Comparison of ENCODE assay signal across 9 mouse cellular contexts in the genomic region with DNA sequence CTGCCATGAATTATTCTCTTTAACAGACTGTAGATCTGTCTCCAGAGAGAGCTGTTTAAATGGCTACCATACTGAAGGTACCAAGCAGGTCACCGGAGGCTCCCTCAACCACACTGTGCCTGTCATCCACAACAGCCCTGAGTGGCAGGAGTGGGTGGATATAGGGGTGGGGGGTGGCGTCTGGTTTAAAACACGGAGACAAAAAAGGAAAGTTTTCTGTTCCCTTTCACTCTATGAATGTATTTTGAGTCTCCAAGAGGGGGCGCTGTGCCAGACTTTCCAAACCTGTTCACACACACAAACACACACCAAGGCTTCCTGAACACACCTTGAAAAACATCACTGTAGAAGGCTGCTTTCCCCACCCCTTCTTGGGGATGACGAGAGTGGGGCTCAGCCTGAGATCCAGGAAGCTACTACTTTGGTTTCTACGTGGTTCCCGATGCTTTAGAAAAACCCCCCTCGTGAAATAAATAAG. TPM values are rescaled to one million over a fixed set of nuclear protein-coding genes. Genes with fewer than 3 reads are reported as not detected.
DNase-seq lines count a peak whose midpoint lies in the region; ATAC-seq and TF ChIP-seq lines count a peak whose summit lies in the region.
"Had no signal": no experiment of that assay in that cellular context is flagged by ENCODE, and none has a peak within 500 bp of the region (broad histone marks: within the 10 kb centered on the region; RNA-seq: fewer than 3 reads in every experiment).

No protein-coding gene starts in this region.

- H3K27me3 ChIP-seq in liver, embryonic 14.5 days (ENCODE audit: control insufficient read depth, insufficient read depth, low read length), result no peaks in the 10 kb centered on the region
- H3K27me3 ChIP-seq in liver, embryonic 11.5 days (replicated peaks; ENCODE audit: control insufficient read depth, insufficient read depth, low read length), result no peaks in the 10 kb centered on the region
- H3K27me3 ChIP-seq in embryonic facial prominence, embryonic 11.5 days (ENCODE audit: control insufficient read depth, insufficient read depth, low read length), result no peaks in the 10 kb centered on the region
- no peaks in the 10 kb centered on the region for H3K27me3 ChIP-seq in intestine, embryonic 15.5 days (replicated peaks)
- H3K27me3 ChIP-seq: liver, embryonic 13.5 days had no signal

- no peaks in the 10 kb centered on the region for H3K4me1 ChIP-seq in liver, embryonic 14.5 days (replicated peaks; ENCODE audit: control insufficient read depth in 2 of 2, insufficient read depth in 2 of 2, low read length in 1 of 2)
- no peaks in the 10 kb centered on the region for H3K4me1 ChIP-seq in liver, embryonic 11.5 days (replicated peaks; ENCODE audit: control insufficient read depth, insufficient read depth, low read length)
- no peaks in the 10 kb centered on the region; the same call in 1 of the 2 replicates for H3K4me1 ChIP-seq in embryonic facial prominence, embryonic 11.5 days (ENCODE audit: control insufficient read depth, insufficient read depth, low read length)
- 0 out of 2 replicates have a peak, but pooled peaks cover 8% of the 10 kb centered on the region for H3K4me1 ChIP-seq in intestine, embryonic 15.5 days (replicated peaks)

- no peak overlapping the region for H3K27ac ChIP-seq in liver, embryonic 14.5 days
- H3K27ac ChIP-seq in liver, embryonic 11.5 days (ENCODE audit: low read depth, low read length), result no peak overlapping the region
- no peak overlapping the region for H3K27ac ChIP-seq in embryonic facial prominence, embryonic 11.5 days (replicated peaks; ENCODE audit: low read depth, low read length)
- peak overlapping the region; percentile 62; the same call in 1 of the 2 replicates for H3K27ac ChIP-seq in intestine, embryonic 15.5 days
- H3K27ac ChIP-seq: liver, embryonic 13.5 days had no signal

- 0 out of 2 replicates have a peak, but pooled peaks have one; percentile 9 for ATAC-seq in cerebellum, adult (ENCODE audit: insufficient number of reproducible peaks, low FRiP score, low TSS enrichment)
- ATAC-seq in liver, embryonic 14.5 days (ENCODE audit: insufficient read depth), result no peak
- no peak for ATAC-seq in liver, embryonic 11.5 days (replicated peaks; ENCODE audit: low FRiP score)
- ATAC-seq in embryonic facial prominence, embryonic 11.5 days (replicated peaks; ENCODE audit: insufficient number of reproducible peaks, low FRiP score, low TSS enrichment, low read depth), result peak; percentile 45; the same call in 1 of the 2 replicates
- ATAC-seq in intestine, embryonic 15.5 days, result peak; percentile 26; the same call in 1 of the 2 replicates

- no peaks in the 10 kb centered on the region; the same call in 1 of the 2 replicates for H3K36me3 ChIP-seq in liver, embryonic 14.5 days (replicated peaks; ENCODE audit: control insufficient read depth, insufficient read depth, low read depth)
- no peaks in the 10 kb centered on the region for H3K36me3 ChIP-seq in liver, embryonic 11.5 days (ENCODE audit: control insufficient read depth, insufficient read depth, low read length)
- H3K36me3 ChIP-seq in embryonic facial prominence, embryonic 11.5 days (replicated peaks; ENCODE audit: control insufficient read depth, insufficient read depth, low read depth, low read length), result no peaks in the 10 kb centered on the region
- H3K36me3 ChIP-seq in intestine, embryonic 15.5 days, result no peaks in the 10 kb centered on the region

- H3K4me3 ChIP-seq in liver, embryonic 14.5 days (ENCODE audit: insufficient read depth in 1 of 2, low read depth in 2 of 2, low read length in 2 of 2), result no peak overlapping the region
- no peak overlapping the region for H3K4me3 ChIP-seq in liver, embryonic 11.5 days (ENCODE audit: low read depth, low read length)
- H3K4me3 ChIP-seq in embryonic facial prominence, embryonic 11.5 days (ENCODE audit: low read depth, low read length), result no peak overlapping the region
- no peak overlapping the region for H3K4me3 ChIP-seq in intestine, embryonic 15.5 days (replicated peaks)
- H3K4me3 ChIP-seq: liver, embryonic 13.5 days had no signal

- no peaks in the 10 kb centered on the region for H3K9me3 ChIP-seq in liver, embryonic 14.5 days (ENCODE audit: control insufficient read depth, low read length)
- no peaks in the 10 kb centered on the region for H3K9me3 ChIP-seq in liver, embryonic 11.5 days (ENCODE audit: control insufficient read depth, low read length)
- H3K9me3 ChIP-seq in embryonic facial prominence, embryonic 11.5 days (replicated peaks; ENCODE audit: control insufficient read depth, low read length), result no peaks in the 10 kb centered on the region
- H3K9me3 ChIP-seq in intestine, embryonic 15.5 days, result no peaks in the 10 kb centered on the region
- H3K9me3 ChIP-seq: liver, embryonic 13.5 days had no signal

- H3K4me2 ChIP-seq in liver, embryonic 14.5 days (ENCODE audit: low read depth), result no peak overlapping the region
- no peak overlapping the region for H3K4me2 ChIP-seq in liver, embryonic 11.5 days
- H3K4me2 ChIP-seq in embryonic facial prominence, embryonic 11.5 days (ENCODE audit: low read depth, low read length), result no peak overlapping the region
- H3K4me2 ChIP-seq in intestine, embryonic 15.5 days (replicated peaks), result no peak overlapping the region
- H3K4me2 ChIP-seq: liver, embryonic 13.5 days had no signal

- TF ChIP-seq EP300 in liver, embryonic 14.5 days (IDR thresholded peaks at IDR 0.05; ENCODE audit: low read depth), result no peak

- no peak overlapping the region for H3K9ac ChIP-seq in liver, embryonic 14.5 days (replicated peaks)
- no peak overlapping the region for H3K9ac ChIP-seq in liver, embryonic 11.5 days (ENCODE audit: low read depth, low read length)
- H3K9ac ChIP-seq in embryonic facial prominence, embryonic 11.5 days (replicated peaks; ENCODE audit: low read length), result no peak overlapping the region
- H3K9ac ChIP-seq in intestine, embryonic 15.5 days, result no peak overlapping the region
- H3K9ac ChIP-seq: liver, embryonic 13.5 days had no signal

- DNase-seq in cerebellum, adult 11-12 months, result no peak
- no peak for DNase-seq in liver, embryonic 14.5 days (ENCODE audit: low read depth in 3 of 3, low spot score in 3 of 3)
- DNase-seq in liver, embryonic 11.5 days (ENCODE audit: low spot score), result no peak
- DNase-seq in embryonic facial prominence, embryonic 11.5 days (ENCODE audit: low spot score), result peak; percentile 46
- DNase-seq in retina, embryonic 14.5 days (ENCODE audit: low spot score), result peak; percentile 42
- DNase-seq in ovary, postnatal 10 days (ENCODE audit: low spot score), result no peak

- 57% methylated on average over 8 of the region's 8 CpGs for WGBS in liver, embryonic 14.5 days (ENCODE audit: insufficient replicate concordance)
- WGBS in liver, embryonic 11.5 days, result 69% methylated on average over 8 of the region's 8 CpGs
- WGBS in embryonic facial prominence, embryonic 11.5 days, result 58% methylated on average over 8 of the region's 8 CpGs
- WGBS in intestine, embryonic 15.5 days, result 60% methylated on average over 8 of the region's 8 CpGs

- TF ChIP-seq CTCF in liver, embryonic 14.5 days (IDR thresholded peaks at IDR 0.05; ENCODE audit: low read depth), result peak; percentile 20; the same call in 1 of the 2 replicates

RNA-seq across cellular contexts. Expression of a gene that starts 43.5 kb away (rescaled TPM):
- 0.32 and 0.49 TPM in 2 replicates for polyA plus RNA-seq in liver, embryonic 14.5 days (2012; rRNA removed)
- 0.10 and 0.11 TPM in 2 replicates for polyA plus RNA-seq in liver, embryonic 14.5 days (2014; fragmentation: Nextera tagmentation; extraction: Ambion mirVana)
- 0.48 and 0.52 TPM in 2 replicates for polyA plus RNA-seq in liver, embryonic 11.5 days (2014; fragmentation: Nextera tagmentation; extraction: Ambion mirVana)
- 1.4 and 1.6 TPM in 2 replicates for polyA plus RNA-seq in embryonic facial prominence, embryonic 11.5 days (2014; fragmentation: Nextera tagmentation; extraction: Ambion mirVana)
- 2.0 and 2.8 TPM in 2 replicates for polyA plus RNA-seq in intestine, embryonic 15.5 days (2015; fragmentation: Nextera tagmentation; extraction: Ambion mirVana)

Comparison
In these comparisons a context has a peak if more than half of its experiments do, and no peak if none do; other contexts are left out.
1. ATAC-seq: peak in cerebellum, adult (single experiment), embryonic facial prominence, embryonic 11.5 days (single experiment) and intestine, embryonic 15.5 days (single experiment); none in liver, embryonic 14.5 days (single experiment) and liver, embryonic 11.5 days (single experiment).
2. DNase-seq: peak in embryonic facial prominence, embryonic 11.5 days (single experiment) and retina, embryonic 14.5 days (single experiment); none in cerebellum, adult 11-12 months (single experiment), liver, embryonic 14.5 days (0 of 3), liver, embryonic 11.5 days (single experiment) and ovary, postnatal 10 days (single experiment).